Mouse (Mus musculus) cortical plate, adult 2 months (tissue): ENCODE data around the gene Dnase2b.

Source experiments
- CTCF ChIP-seq: fragments of 200-500 bp; IDR thresholded peaks from 2 replicates; pipeline ENCODE4 v1.5.1; 2011; ENCODE audit warnings: mild to moderate bottlenecking, control low read depth, low read length; ENCODE audit not compliant: insufficient read depth; ENCODE audit errors: extremely low read depth
- POLR2A ChIP-seq: fragments of 200-500 bp; IDR thresholded peaks from 2 replicates; pipeline ENCODE4 v1.6.1; 2011; ENCODE audit warnings: mild to moderate bottlenecking, low read length, control low read depth; ENCODE audit not compliant: insufficient read depth; ENCODE audit errors: extremely low read depth

DNA sequence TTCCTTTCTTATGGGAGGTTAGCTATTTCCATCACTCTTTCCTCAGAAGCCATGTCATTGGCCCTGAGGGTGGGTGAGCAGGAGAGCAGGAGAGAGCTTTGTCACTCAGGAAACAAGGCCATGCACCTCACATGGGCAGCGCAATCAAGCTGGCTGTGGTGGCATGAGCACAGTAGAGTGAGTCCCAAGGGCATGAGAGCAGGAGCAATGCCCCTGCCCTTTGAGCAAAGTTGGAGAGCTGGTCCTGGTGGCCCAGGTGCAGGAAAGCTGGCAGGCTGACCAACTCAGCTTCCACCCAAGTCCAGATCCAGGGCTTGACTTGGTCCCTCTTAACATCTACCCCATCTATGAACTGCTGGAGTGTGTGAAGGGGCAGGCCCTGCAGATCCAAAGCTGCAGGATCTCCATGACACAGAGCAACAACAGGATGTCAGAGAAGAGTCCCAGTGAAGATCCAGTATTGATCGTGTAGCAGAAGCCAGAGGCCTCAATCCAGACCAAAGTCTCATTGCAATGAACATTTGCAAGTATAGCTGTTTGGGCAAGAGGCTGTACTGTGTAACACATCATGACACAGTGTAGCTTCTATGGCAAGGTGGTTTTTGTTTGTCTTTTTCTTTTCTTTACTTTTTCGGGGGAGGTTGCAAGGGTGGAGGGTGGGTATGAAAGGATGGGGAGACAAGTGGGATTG lies 35.2 kb downstream of the Dnase2b start:
- TF ChIP-seq CTCF, result no peak
- no peak for TF ChIP-seq POLR2A
